Comparison of ENCODE assay signal across 11 mouse cellular contexts in genomic region chr3:30192294-30193007, GRCm38 (mm10).
DNase-seq lines count a peak whose midpoint lies in the region; ATAC-seq lines count a peak whose summit lies in the region.
"Had no signal": no experiment of that assay in that cellular context is flagged by ENCODE, and none has a peak within 500 bp of the region (broad histone marks: within the 10 kb centered on the region; RNA-seq: fewer than 3 reads in every experiment).

No protein-coding gene starts in this region.

- 35% methylated on average over 12 of the region's 12 CpGs for WGBS in heart, embryonic 11.5 days (ENCODE audit: insufficient replicate concordance)
- WGBS in neural tube, embryonic 15.5 days: 24% methylated on average over 12 of the region's 12 CpGs
- WGBS in embryonic facial prominence, embryonic 10.5 days: 57% methylated on average over 12 of the region's 12 CpGs
- 42% methylated on average over 12 of the region's 12 CpGs for WGBS in stomach, embryonic 16.5 days

- no peaks in the 10 kb centered on the region for H3K36me3 ChIP-seq in heart, embryonic 11.5 days (ENCODE audit: control insufficient read depth, insufficient read depth, low read length)
- H3K36me3 ChIP-seq in neural tube, embryonic 15.5 days: no peaks in the 10 kb centered on the region
- H3K36me3 ChIP-seq in embryonic facial prominence, embryonic 10.5 days (replicated peaks): no peaks in the 10 kb centered on the region
- no peaks in the 10 kb centered on the region for H3K36me3 ChIP-seq in stomach, embryonic 16.5 days (ENCODE audit: control insufficient read depth, insufficient read depth, low read length)
- H3K36me3 ChIP-seq: liver, embryonic 13.5 days had no signal

- H3K4me2 ChIP-seq in heart, embryonic 11.5 days: 0 out of 2 replicates have a peak overlapping the region, but pooled peaks have one; percentile 2
- no peak overlapping the region for H3K4me2 ChIP-seq in neural tube, embryonic 15.5 days
- no peak overlapping the region for H3K4me2 ChIP-seq in stomach, embryonic 16.5 days (ENCODE audit: low read depth, low read length)
- H3K4me2 ChIP-seq: liver, embryonic 13.5 days had no signal

- no peak overlapping the region for H3K27ac ChIP-seq in heart, embryonic 11.5 days (ENCODE audit: low read depth, low read length)
- no peak overlapping the region for H3K27ac ChIP-seq in neural tube, embryonic 15.5 days (replicated peaks)
- H3K27ac ChIP-seq in embryonic facial prominence, embryonic 10.5 days (replicated peaks): peak overlapping the region; percentile 40; the same call in 1 of the 2 replicates
- peak overlapping the region; percentile 39 for H3K27ac ChIP-seq in stomach, embryonic 16.5 days (ENCODE audit: low read length)
- H3K27ac ChIP-seq: liver, embryonic 13.5 days had no signal

- H3K9ac ChIP-seq in heart, embryonic 11.5 days (ENCODE audit: low read depth, low read length): no peak overlapping the region
- no peak overlapping the region for H3K9ac ChIP-seq in neural tube, embryonic 15.5 days (replicated peaks)
- no peak overlapping the region for H3K9ac ChIP-seq in stomach, embryonic 16.5 days (ENCODE audit: low read length)
- H3K9ac ChIP-seq: liver, embryonic 13.5 days had no signal

- H3K4me1 ChIP-seq in heart, embryonic 11.5 days (ENCODE audit: control insufficient read depth, insufficient read depth, low read length): peaks cover 5% of the 10 kb centered on the region; the same call in 1 of the 2 replicates
- no peaks in the 10 kb centered on the region for H3K4me1 ChIP-seq in neural tube, embryonic 15.5 days
- H3K4me1 ChIP-seq in embryonic facial prominence, embryonic 10.5 days: peaks cover 17% of the 10 kb centered on the region; the same call in 1 of the 2 replicates
- H3K4me1 ChIP-seq in stomach, embryonic 16.5 days (ENCODE audit: control insufficient read depth, insufficient read depth, low read length): 0 out of 2 replicates have a peak, but pooled peaks cover 3% of the 10 kb centered on the region
- H3K4me1 ChIP-seq: liver, embryonic 13.5 days had no signal

- no peak for ATAC-seq in heart, embryonic 11.5 days (replicated peaks; ENCODE audit: insufficient number of reproducible peaks, low FRiP score, low TSS enrichment)
- ATAC-seq in neural tube, embryonic 15.5 days (ENCODE audit: low FRiP score): no peak
- ATAC-seq in stomach, embryonic 16.5 days (ENCODE audit: insufficient read depth, low FRiP score): peak; percentile 56

- H3K27me3 ChIP-seq in heart, embryonic 11.5 days (ENCODE audit: control insufficient read depth, insufficient read depth, low read length): no peaks in the 10 kb centered on the region
- 0 out of 2 replicates have a peak, but pooled peaks cover 2% of the 10 kb centered on the region for H3K27me3 ChIP-seq in neural tube, embryonic 15.5 days (replicated peaks)
- H3K27me3 ChIP-seq in embryonic facial prominence, embryonic 10.5 days (replicated peaks; ENCODE audit: low read depth, poor library complexity, severe bottlenecking): no peaks in the 10 kb centered on the region
- H3K27me3 ChIP-seq in stomach, embryonic 16.5 days (ENCODE audit: control insufficient read depth, insufficient read depth, low read length): no peaks in the 10 kb centered on the region
- H3K27me3 ChIP-seq: liver, embryonic 13.5 days had no signal

- H3K4me3 ChIP-seq in heart, embryonic 11.5 days (ENCODE audit: low read depth, low read length): no peak overlapping the region
- no peak overlapping the region for H3K4me3 ChIP-seq in neural tube, embryonic 15.5 days (replicated peaks)
- H3K4me3 ChIP-seq in embryonic facial prominence, embryonic 10.5 days: no peak overlapping the region
- no peak overlapping the region for H3K4me3 ChIP-seq in stomach, embryonic 16.5 days (replicated peaks; ENCODE audit: low read length)
- H3K4me3 ChIP-seq: erythroblast, embryonic 14.5 days; liver, embryonic 13.5 days had no signal

- no peak for DNase-seq in heart, adult 8-10 months (ENCODE audit: low spot score)
- DNase-seq in neural tube, embryonic 10.5 days (ENCODE audit: extremely low spot score, low spot score): peak; percentile 40
- DNase-seq in embryonic facial prominence, embryonic 10.5 days (ENCODE audit: low spot score): no peak
- DNase-seq in right cerebral cortex, postnatal 4 days: no peak
- DNase-seq: kidney, adult 18-20 months; liver, embryonic 13.5 days; lung, postnatal 4 days had no signal

- no peaks in the 10 kb centered on the region for H3K9me3 ChIP-seq in heart, embryonic 11.5 days (replicated peaks; ENCODE audit: control insufficient read depth, low read length)
- H3K9me3 ChIP-seq in neural tube, embryonic 15.5 days (replicated peaks): no peaks in the 10 kb centered on the region
- no peaks in the 10 kb centered on the region for H3K9me3 ChIP-seq in embryonic facial prominence, embryonic 10.5 days
- H3K9me3 ChIP-seq in stomach, embryonic 16.5 days (replicated peaks; ENCODE audit: control insufficient read depth, low read length): no peaks in the 10 kb centered on the region
- H3K9me3 ChIP-seq: liver, embryonic 13.5 days had no signal

Comparison
In these comparisons a context has a peak if more than half of its experiments do, and no peak if none do; other contexts are left out.
1. H3K27ac ChIP-seq: peak in embryonic facial prominence, embryonic 10.5 days (single experiment) and stomach, embryonic 16.5 days (single experiment); none in heart, embryonic 11.5 days (single experiment) and neural tube, embryonic 15.5 days (single experiment).